Comparison of ENCODE assay signal across 8 mouse cellular contexts in genomic region chr11:76026527-76027138, GRCm38 (mm10). TPM values are rescaled to one million over a fixed set of nuclear protein-coding genes. Genes with fewer than 3 reads are reported as not detected.
A peak's percentile ranks its signal among the peaks of the same experiment; 100 is the strongest.
DNase-seq lines count a peak whose midpoint lies in the region; ATAC-seq lines count a peak whose summit lies in the region.

No protein-coding gene starts in this region.

- H3K4me3 ChIP-seq in heart, embryonic 10.5 days = peak overlapping the region; percentile 76
- H3K4me3 ChIP-seq in forebrain, embryonic 11.5 days (ENCODE audit: low read depth, low read length) = peak overlapping the region; percentile 57
- H3K4me3 ChIP-seq in liver, embryonic 13.5 days (replicated peaks) = peak overlapping the region; percentile 67

- no peak for ATAC-seq in forebrain, embryonic 11.5 days (replicated peaks; ENCODE audit: low FRiP score)
- ATAC-seq in liver, embryonic 13.5 days (ENCODE audit: low read depth) = no peak
- no peak for ATAC-seq in erythroid progenitor cell, adult 5-6 weeks (replicated peaks; ENCODE audit: low FRiP score, poor library complexity, severe bottlenecking)

- no peak for DNase-seq in heart, embryonic 10.5 days (ENCODE audit: low spot score)
- DNase-seq in heart, adult 8-10 months (ENCODE audit: low spot score) = no peak
- DNase-seq in CD4-positive helper T cell, adult 2 months (ENCODE audit: low read depth, low spot score) = peak; percentile 24
- no peak for DNase-seq in forebrain, embryonic 11.5 days (ENCODE audit: low spot score)
- DNase-seq in liver, embryonic 13.5 days = no peak
- DNase-seq in ovary, postnatal 10 days (ENCODE audit: low spot score) = no peak
- no peak for DNase-seq in layer of hippocampus, postnatal 14 days (ENCODE audit: low spot score in 2 of 2)

- peak overlapping the region; percentile 89 for H3K27ac ChIP-seq in heart, embryonic 10.5 days
- no peak overlapping the region; the same call in 1 of the 2 replicates for H3K27ac ChIP-seq in forebrain, embryonic 11.5 days (ENCODE audit: low read depth, low read length)
- no peak overlapping the region for H3K27ac ChIP-seq in liver, embryonic 13.5 days

- WGBS in heart, embryonic 10.5 days = 7% methylated on average over 12 of the region's 14 CpGs
- 1% methylated on average over 14 of the region's 14 CpGs for WGBS in forebrain, embryonic 11.5 days
- WGBS in liver, embryonic 13.5 days (ENCODE audit: insufficient replicate concordance) = 16% methylated on average over 10 of the region's 14 CpGs

- peak overlapping the region; percentile 94 for H3K4me2 ChIP-seq in forebrain, embryonic 11.5 days (ENCODE audit: low read depth, low read length, severe bottlenecking)
- H3K4me2 ChIP-seq in liver, embryonic 13.5 days = peak overlapping the region; percentile 92

- peaks cover 20% of the 10 kb centered on the region for H3K27me3 ChIP-seq in heart, embryonic 10.5 days (ENCODE audit: insufficient read depth, poor library complexity, severe bottlenecking)
- H3K27me3 ChIP-seq in forebrain, embryonic 11.5 days (ENCODE audit: control insufficient read depth, insufficient read depth, low read length) = peaks cover 2% of the 10 kb centered on the region; the same call in 1 of the 2 replicates
- peaks cover 57% of the 10 kb centered on the region for H3K27me3 ChIP-seq in liver, embryonic 13.5 days

- H3K9me3 ChIP-seq in heart, embryonic 10.5 days = no peaks in the 10 kb centered on the region
- no peaks in the 10 kb centered on the region for H3K9me3 ChIP-seq in forebrain, embryonic 11.5 days (ENCODE audit: control insufficient read depth, low read length)
- no peaks in the 10 kb centered on the region for H3K9me3 ChIP-seq in liver, embryonic 13.5 days (replicated peaks)

- H3K36me3 ChIP-seq in heart, embryonic 10.5 days = peaks cover 9% of the 10 kb centered on the region; the same call in 1 of the 2 replicates
- H3K36me3 ChIP-seq in forebrain, embryonic 11.5 days (ENCODE audit: control insufficient read depth, insufficient read depth, low read length) = no peaks in the 10 kb centered on the region
- H3K36me3 ChIP-seq in liver, embryonic 13.5 days = no peaks in the 10 kb centered on the region

- peaks cover 32% of the 10 kb centered on the region for H3K4me1 ChIP-seq in heart, embryonic 10.5 days
- H3K4me1 ChIP-seq in forebrain, embryonic 11.5 days (replicated peaks; ENCODE audit: control insufficient read depth, insufficient read depth, low read length) = peaks cover 6% of the 10 kb centered on the region; the same call in 1 of the 2 replicates
- H3K4me1 ChIP-seq in liver, embryonic 13.5 days (replicated peaks) = peaks cover 20% of the 10 kb centered on the region

- peak overlapping the region; percentile 63 for H3K9ac ChIP-seq in forebrain, embryonic 11.5 days (ENCODE audit: low read length)
- H3K9ac ChIP-seq in liver, embryonic 13.5 days = peak overlapping the region; percentile 71

RNA-seq across cellular contexts. Expression of gene Rflnb, which starts 0.9 kb away (rescaled TPM):
- 8.4 and 13.3 TPM in 2 replicates for polyA plus RNA-seq in heart, embryonic 10.5 days (2016; fragmentation: Nextera tagmentation; extraction: Ambion mirVana)
- total RNA-seq in heart, adult 8-10 months (2022) = 10 to 100 TPM; 21.5 to 40.9 (median 26.7) TPM
- polyA plus RNA-seq in forebrain, embryonic 11.5 days (2014; fragmentation: Nextera tagmentation; extraction: Ambion mirVana) = 12.1 and 15.3 TPM in 2 replicates
- polyA plus RNA-seq in liver, embryonic 13.5 days (2015; fragmentation: Nextera tagmentation; extraction: Ambion mirVana) = 3.0 and 3.1 TPM in 2 replicates
- total RNA-seq in erythroid progenitor cell, adult 5-6 weeks (2015; ENCODE audit: low replicate concordance) = 8.8 and 11.5 TPM in 2 replicates
- total RNA-seq in erythroid progenitor cell, adult 5-6 weeks (2017; ENCODE audit: low replicate concordance) = 6.7 and 7.2 TPM in 2 replicates
- total RNA-seq in layer of hippocampus, postnatal 14 days (2021) = 10 to 100 TPM; 12.9 to 15.6 TPM

RNA-seq across cellular contexts. Expression of gene 1700016K19Rik, which starts 26.9 kb away (rescaled TPM):
- 0.16 TPM in 1 of 2 replicates, not detected in the other for polyA plus RNA-seq in heart, embryonic 10.5 days (2016; fragmentation: Nextera tagmentation; extraction: Ambion mirVana)
- total RNA-seq in heart, adult 8-10 months (2022) = not detected
- 0.41 TPM in 1 of 2 replicates, not detected in the other for polyA plus RNA-seq in forebrain, embryonic 11.5 days (2014; fragmentation: Nextera tagmentation; extraction: Ambion mirVana)
- polyA plus RNA-seq in liver, embryonic 13.5 days (2015; fragmentation: Nextera tagmentation; extraction: Ambion mirVana) = not detected in 2 replicates
- total RNA-seq in erythroid progenitor cell, adult 5-6 weeks (2015; ENCODE audit: low replicate concordance) = not detected in 2 replicates
- total RNA-seq in erythroid progenitor cell, adult 5-6 weeks (2017; ENCODE audit: low replicate concordance) = not detected in 2 replicates
- total RNA-seq in layer of hippocampus, postnatal 14 days (2021) = 1 to 10 TPM; 2.6 to 2.8 TPM
